Mouse (Mus musculus): ENCODE measurements around the gene Olfr655.

DNA sequence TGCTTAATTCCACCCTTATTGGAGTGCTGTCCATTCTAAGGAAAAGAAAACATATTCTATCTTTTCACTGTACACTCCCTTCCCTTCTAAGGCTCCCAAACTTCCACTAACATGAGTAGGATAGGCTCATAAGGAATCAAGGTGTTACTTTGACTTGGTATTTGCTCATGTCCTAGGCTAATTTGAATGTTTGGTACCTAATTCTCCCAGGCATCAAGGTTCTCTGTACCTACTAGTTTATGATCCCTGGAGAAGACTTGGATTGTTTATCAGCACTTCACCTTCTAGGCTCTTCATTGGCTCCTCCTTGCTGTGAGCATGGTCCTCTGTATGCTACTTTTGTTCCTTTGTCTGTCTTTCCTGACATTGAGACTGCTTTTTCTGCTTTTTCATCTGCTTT is 41.0 kb downstream of the Olfr655 start, which contains the start of gene Olfr652:
- TF ChIP-seq CTCF (IDR thresholded peaks at IDR 0.05; ENCODE audit: control insufficient read depth, insufficient read depth, insufficient read length), result no peak
- TF ChIP-seq USF1 (IDR thresholded peaks at IDR 0.05; ENCODE audit: low read depth), result no peak
